Mouse (Mus musculus) adipocyte (in vitro differentiated cells): ENCODE data around the gene Olfr485.
"Not testable (repeated sequence)": the region's sequence is repeated elsewhere in the genome, so short reads cannot be mapped to it uniquely, and the experiment has no call there.

Source experiments
- DNase-seq: peaks from one replicate; pipeline ENCODE4 v3.0.0-alpha.2; 2016; ENCODE audit warnings: low spot score

Gene Olfr485

GRCm38 (mm10) chr7:108159771-108160170 is at the start of gene Olfr485:
Gene Olfr485 (minus strand): TSS chr7:108159871.
- DNase-seq, result no peak

DNA sequence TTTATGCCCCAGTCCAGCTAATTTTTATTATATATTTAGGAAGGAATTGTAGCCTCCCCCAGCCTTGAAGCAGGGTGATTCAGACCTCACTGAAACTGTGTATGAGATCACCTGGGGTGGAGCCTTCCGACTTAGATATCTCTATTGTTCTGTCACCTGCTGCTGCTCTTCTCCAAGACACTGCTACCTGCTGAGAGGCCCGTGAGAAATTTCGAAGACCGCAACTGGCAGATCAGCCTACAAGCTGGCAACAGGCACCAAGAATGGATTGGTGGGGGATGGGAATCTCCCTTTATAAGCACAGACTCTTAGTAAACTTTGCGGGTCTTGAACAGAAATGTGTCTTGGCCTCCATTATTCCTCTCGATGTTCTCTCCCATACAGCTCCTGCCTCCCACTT is 37.3 kb upstream of the Olfr485 start:
- DNase-seq, result no peak

- DNase-seq, result not testable (repeated sequence)
These were observed 36.7 kb upstream of the Olfr485 start for GRCm38 (mm10) chr7:108196337-108196736.

GRCm38 (mm10) chr7:108192714-108193113 is 33.0 kb upstream of the Olfr485 start:
- not testable (repeated sequence) for DNase-seq

DNA sequence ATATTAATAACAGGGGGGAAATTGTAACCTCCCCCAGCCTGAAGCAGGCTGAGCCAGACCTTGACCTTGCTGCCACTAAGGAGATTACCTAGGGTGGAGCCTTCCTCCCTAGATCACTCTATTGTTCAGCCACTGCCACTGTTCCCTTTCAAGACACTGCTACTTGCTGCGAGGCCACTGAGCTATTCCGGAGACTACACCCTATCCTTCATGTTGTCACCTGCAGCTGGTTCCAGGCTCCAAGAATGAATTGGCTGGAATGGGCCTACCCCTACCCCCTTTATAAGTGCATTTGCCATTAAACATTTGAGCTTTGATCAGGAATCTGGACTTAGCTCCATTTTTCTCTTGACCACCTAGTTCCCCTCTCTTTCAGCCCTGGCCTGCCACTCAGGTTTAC is 31.5 kb upstream of the Olfr485 start:
- not testable (repeated sequence) for DNase-seq

GRCm38 (mm10) chr7:108185237-108185636 is 25.6 kb upstream of the Olfr485 start:
- DNase-seq, result not testable (repeated sequence)

DNA sequence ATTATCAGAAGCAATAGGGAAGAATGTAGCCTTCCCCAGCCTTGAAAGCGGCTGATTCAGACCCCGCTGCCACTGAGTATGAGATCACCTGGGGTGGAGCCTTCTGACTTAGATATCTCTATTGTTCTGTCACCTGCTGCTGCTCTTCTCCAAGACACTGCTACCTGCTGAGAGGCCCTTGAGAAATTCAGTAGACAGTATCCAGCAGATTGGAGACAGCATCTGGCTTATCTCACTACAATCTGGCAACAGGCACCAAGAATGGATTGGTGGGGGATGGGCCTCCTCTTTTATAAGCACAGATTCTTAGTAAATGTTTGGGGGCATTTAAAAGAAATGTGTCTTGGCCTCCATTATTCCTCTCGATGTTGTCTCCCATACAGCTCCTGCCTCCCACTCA is 24.7 kb upstream of the Olfr485 start:
- DNase-seq, result not testable (repeated sequence)

DNA sequence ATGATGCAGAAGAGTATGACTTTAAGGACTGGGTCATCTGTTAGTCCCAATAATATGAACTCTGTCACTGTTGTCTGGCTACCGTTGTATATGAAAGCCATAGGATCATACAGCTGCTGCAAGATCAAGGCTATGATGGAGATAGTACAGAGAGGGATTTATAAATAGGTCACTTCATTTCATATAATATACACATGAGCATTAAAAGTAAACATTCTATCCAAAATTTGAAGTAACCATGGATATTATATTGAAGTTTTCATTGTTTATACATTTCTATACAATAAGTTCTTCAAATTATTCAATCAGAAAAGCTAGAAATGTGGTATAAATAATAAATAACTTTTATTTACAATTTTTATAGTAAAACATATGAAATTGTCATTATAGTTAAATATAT is 13.0 kb upstream of the Olfr485 start, which contains the start of gene Olfr486:
Olfr486 (minus strand) TSS at position 101 of the 400 bp plus-strand sequence.
- DNase-seq, result not testable (repeated sequence)

DNA sequence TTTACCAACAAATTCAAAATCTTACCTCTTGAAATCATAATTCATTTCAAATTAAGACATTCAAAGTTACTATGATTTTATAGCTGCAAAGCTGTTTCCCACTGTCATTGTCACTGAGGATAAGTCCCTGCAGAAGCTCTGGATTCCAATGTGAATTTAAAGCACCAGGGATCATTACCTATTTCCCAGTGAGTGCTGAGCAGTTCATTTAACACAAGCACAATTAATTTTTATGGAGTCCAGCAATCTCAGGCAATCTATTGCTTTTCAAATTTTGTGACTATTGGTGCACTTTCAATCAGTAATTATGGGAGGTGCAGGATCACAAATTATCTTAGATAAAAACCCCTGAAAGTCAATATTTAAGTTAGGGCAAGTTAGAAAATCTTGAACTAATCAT is 32.3 kb downstream of the Olfr485 start, which contains the start of gene Olfr484:
Olfr484 (minus strand) TSS at position 101 of the 400 bp plus-strand sequence.
- DNase-seq, result no peak

DNA sequence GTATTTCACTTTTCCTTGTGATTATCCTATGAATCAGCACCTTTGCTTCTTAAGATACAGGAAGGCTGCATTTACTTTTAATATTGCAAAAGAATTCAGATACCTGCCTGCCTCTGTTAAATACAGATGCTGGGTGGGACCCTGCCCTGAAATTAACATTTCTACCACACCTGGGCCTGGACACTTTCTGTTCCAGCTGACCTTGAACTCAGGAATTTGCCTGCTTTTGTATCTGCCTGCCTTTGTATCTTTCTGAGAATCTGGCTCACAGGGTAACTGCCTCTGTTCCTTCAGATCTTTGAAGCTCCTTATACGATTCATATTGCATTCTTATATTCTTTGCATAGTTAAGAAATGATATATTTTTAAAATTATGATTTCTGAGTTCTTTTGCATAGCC is 38.3 kb downstream of the Olfr485 start:
- no peak for DNase-seq

- DNase-seq, result no peak
These were observed 39.0 kb downstream of the Olfr485 start for GRCm38 (mm10) chr7:108120681-108121080.
